Mouse (Mus musculus) fibroblast of lung, adult 2 months (primary cell): Measurements from ENCODE around the gene Cep97.
"Not testable (repeated sequence)": the region's sequence is repeated elsewhere in the genome, so short reads cannot be mapped to it uniquely, and the experiment has no call there.

Experiments used
- DNase-seq: peaks from one replicate; pipeline ENCODE4 v3.0.0-alpha.2; 2011; ENCODE audit warnings: low read depth

Cep97 gene

DNA sequence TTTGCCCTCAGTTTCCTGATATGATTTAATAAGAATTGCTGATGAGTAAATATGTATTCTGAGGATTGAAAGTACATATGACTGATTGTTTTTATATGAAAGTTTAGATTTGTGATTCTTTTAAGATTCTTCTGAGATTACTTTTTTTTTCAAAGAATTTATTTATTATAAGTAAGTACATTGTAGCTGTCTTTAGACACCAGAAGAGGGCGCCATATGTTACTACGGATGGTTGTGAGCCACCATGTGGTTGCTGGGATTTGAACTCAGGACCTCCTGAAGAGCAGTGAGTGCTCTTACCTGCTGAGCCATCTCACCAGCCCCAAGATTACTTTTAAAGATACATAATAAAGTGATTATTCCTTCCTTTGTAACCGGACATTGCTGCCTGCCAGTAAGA is 45.2 kb downstream of the Cep97 start:
- DNase-seq: no peak

GRCm38 (mm10) chr16:55888584-55888960 is 46.1 kb downstream of the Cep97 start:
- DNase-seq: no peak

DNA sequence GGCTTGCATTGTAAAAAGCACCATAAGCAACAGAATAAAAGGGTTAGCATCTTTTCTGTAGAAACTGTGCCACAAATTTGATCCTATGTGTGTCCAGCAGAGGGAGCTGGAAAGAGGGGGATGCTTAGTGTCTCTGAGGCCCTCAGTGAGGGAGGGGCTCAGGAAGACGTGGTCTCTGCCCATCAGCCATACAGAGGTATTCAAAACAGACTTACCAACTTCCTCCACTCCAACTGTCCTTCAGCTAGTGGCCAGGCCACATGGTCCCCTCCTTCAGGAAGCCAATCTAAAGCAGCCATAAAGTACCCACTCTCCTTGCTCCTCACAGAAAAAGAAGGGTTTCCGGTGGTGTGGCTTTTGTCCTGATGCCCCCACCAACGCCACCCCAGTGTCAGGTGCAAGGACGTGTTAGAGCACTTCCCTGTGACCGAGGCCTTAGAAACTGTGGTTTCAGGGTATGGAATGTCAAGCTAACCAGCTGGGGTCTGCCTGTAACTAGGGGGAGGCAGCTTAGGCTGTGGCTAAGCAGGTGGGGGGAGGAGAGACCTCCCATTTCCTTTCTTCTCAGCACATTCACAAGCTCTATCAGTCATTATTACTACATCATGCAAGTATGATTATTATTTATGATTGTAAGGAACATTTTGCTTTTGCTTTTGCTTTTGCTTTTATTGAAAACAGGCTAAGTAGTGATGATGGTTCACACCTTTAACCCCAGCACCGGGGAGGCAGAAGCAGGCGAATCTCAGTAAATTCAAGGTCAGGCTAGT is 46.7 kb downstream of the Cep97 start:
- no peak for DNase-seq

GRCm38 (mm10) chr16:55884246-55884645 is 50.4 kb downstream of the Cep97 start:
- DNase-seq: no peak

DNA sequence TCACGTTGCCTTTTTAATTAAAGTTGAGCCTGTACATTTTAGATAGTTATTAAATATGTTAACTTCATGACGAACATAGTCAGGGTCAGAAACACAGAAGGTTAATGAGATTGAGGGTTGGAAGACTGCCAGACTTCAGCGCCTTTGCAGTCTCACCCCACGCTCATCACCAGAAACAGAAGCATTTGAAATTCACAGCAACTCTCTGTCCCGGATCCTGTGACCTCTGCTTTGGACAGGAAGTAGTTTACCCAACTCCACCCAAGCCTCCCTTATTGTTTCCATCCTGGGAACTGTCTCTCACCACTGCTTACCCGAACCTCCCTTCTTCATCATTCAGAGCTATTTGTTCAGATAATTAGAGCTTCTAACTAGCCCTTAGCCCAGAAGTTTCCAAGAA is 58.6 kb downstream of the Cep97 start:
- DNase-seq: no peak

GRCm38 (mm10) chr16:55863832-55864231 is 70.8 kb downstream of the Cep97 start:
- no peak for DNase-seq

GRCm38 (mm10) chr16:55863149-55863815 is 71.4 kb downstream of the Cep97 start:
- peak; percentile 51 for DNase-seq

DNA sequence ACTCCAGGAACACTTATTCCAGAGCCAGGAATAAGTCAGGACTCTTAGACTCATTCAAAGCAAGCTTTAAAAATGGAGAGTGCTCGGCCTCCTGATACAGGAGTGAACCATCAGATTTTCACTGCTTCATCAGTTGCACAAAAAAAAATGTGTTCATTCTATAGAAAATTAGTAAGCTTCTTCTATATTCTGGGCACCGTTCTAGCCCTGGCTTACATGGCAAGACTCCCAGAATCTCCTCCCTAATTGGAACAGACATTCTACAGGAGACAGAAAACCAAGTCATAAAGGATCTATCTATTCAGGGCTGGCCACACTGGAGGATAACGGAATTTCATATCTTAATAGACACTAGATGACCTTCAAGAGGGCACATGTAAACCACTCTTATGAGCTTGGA is 73.6 kb downstream of the Cep97 start:
- DNase-seq: no peak

DNA sequence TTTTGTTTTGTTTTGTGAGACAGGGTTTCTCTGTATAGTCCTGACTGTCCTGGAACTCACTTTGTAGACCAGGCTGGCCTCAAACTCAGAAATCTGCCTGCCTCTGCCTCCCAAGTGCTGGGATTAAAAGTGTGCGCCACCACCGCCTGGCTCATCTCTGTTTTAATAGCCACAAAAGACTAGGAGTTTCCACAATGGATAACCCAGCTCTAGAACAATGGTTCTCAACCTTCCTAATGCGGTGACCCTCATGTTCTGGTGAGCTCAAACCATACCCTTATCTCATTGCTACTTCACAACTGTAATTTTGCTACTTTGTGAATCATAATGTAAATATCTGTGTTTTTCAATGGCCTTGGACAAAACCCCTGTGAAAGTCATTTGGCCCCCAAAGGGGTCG is 75.2 kb downstream of the Cep97 start:
- not testable (repeated sequence) for DNase-seq

DNA sequence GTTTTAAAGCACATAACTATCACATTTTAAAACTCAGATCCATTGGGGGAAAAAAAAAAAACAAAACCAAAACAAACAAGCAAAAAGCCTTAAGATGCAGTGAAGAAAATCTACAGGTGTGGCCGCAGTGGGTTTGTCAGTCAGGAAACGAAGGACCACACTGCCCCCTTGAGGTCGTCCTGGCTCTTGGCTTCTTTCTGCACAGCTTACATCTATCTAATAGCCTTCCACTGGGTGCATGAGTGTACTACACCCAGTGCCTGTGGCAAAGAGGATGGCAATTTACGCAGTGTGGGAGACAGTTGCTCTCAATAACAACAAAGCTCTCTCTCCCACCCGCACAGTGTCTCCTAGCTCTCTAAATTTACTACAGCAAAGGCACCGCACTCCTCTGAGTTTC is 76.2 kb downstream of the Cep97 start:
- no peak for DNase-seq

DNA sequence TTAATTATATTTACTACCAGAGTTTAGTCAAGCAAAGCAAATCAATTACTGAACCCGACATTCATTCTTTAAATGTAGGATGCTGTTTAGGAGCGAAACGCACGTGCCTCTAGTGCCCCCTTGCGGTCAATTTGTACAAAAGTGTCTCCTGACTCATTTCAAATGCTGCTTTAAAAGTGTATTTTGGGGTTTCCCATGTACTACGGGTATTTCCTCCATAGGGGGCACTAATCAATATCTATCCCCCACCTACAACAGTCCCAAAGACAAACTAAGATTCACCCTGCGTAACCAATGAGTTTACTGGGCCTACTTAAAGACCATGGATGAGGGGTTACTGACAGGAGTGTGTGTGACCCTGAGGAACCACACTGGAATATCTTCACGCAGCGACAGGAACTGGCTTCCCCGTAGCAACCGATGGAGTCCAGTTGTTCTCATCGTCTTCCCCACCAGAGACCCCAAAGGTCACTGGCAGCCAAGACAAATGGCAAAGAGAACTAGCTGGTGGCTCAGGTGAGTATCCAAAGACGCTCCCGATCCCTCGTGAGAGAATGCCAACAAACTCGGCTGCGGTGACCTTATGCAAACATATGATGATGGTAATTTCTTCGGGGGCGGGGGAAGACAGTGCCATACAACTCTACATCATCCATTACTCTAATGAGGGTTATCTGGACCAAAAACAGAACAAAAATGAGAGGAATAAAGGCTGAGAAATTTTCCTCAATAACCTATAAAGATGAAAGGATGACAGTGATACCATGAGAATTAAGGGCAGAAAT is 81.5 kb downstream of the Cep97 start:
- no peak for DNase-seq

DNA sequence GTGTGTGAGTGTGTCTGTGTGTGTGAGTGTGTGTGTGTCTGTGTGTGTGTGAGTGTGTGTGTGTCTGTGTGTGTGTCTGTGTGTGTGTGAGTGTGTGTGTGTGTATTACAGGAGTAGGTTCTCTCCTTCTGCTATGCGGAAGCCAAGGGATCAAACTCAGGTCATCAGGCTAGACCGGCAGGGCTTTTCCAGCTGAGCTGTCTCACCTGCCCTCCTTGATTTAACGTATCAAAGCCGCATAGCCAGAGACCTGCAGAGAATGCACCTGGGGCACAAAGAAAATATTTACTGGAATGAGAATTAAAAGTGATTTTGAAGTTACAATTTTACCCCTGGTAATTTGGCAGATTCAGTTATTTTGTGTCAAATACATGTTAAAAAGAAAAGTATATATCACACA is 82.1 kb downstream of the Cep97 start:
- no peak for DNase-seq

DNA sequence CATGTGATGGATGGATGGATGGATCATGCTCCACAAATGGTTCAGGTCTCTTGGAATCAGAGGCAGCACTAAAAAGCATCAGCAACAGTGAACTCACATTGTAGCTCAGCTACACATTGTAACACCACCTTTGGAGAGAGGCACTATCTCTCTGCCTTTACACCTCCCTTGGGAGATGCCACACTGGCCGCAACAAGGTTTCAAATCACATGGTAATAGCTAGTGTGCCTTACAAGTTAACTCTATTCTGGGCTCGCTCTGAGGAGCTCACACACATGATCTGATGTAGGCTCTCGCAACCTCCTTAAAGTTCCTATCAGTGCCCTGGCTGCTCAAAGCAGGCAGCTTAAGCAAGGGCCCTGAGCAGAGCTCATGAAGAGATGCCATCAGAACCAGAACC is 84.2 kb downstream of the Cep97 start:
- no peak for DNase-seq
